Mouse (Mus musculus) forebrain, embryonic 10.5 days (tissue): Measurements from ENCODE around the gene Npas2. TPM values are rescaled to one million over a fixed set of nuclear protein-coding genes. Genes with fewer than 3 reads are reported as not detected.

Experiments
- DNase-seq: peaks from one replicate; pipeline ENCODE4 v3.0.0-alpha.2; 2017; ENCODE audit warnings: low spot score; ENCODE audit errors: extremely low spot score
- H3K27ac ChIP-seq: fragments of 300-500 bp; sonication (generic); 2 replicates; pipeline ENCODE4 v1.5.1; 2016; ENCODE audit warnings: mild to moderate bottlenecking
- H3K27me3 ChIP-seq: fragments of 300-500 bp; sonication (generic); 2 replicates; pipeline ENCODE4 v1.6.1; 2016; ENCODE audit warnings: mild to moderate bottlenecking; ENCODE audit not compliant: poor library complexity, severe bottlenecking
- H3K36me3 ChIP-seq: fragments of 300-500 bp; sonication (generic); replicated peaks from 2 replicates; pipeline ENCODE4 v1.6.1; 2016; ENCODE audit warnings: mild to moderate bottlenecking, moderate library complexity
- H3K4me1 ChIP-seq: fragments of 300-500 bp; sonication (generic); 2 replicates; pipeline ENCODE4 v1.6.1; 2016
- H3K4me3 ChIP-seq: fragments of 300-500 bp; sonication (generic); 2 replicates; pipeline ENCODE4 v1.5.1; 2016; ENCODE audit warnings: mild to moderate bottlenecking, moderate library complexity
- H3K9me3 ChIP-seq: fragments of 300-500 bp; sonication (generic); 2 replicates; pipeline ENCODE4 v1.6.1; 2016; ENCODE audit warnings: mild to moderate bottlenecking, moderate library complexity
- WGBS: fragments of 180-500 bp; shearing (Covaris S2); methylation state at CpG from one replicate; pipeline ENCODE4 v1.1.7; 2016; 5-methylcytosine and 5-hydroxymethylcytosine counted together
- microRNA-seq: library from miRNA; unstranded; fragments of <30 nt; microRNA quantifications from one replicate; pipeline ENCODE4, GENCODE M21; 2017
- polyA plus RNA-seq: library from polyadenylated mRNA; unstranded; fragments of >200 nt; fragmentation: Nextera tagmentation; extraction: Ambion mirVana; gene quantifications from 2 replicates; pipeline ENCODE4 v1.2.1, GENCODE M21; 2016

The Npas2 gene
- polyA plus RNA-seq, 1 experiment from 2014 or later, result not detected

DNA sequence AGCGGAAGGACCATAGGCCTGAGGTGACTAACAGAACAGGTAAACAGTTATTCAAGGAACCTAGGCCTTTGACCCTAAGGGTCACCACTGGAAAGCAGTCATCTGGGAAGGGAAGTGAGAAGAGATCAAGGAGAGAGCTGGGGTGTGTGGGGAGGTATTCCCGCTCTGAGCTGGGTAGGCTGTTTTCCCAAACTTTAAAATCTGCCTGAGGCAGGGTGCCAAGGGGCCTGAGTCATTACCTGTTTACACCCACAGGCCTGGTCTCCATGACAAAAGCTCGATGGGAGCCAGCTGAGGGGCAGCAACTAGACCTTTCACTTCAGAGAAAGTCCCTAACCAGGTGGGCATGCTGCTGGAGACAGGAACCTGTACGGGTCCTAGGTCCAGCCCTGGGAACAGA is 205.7 kb downstream of the Npas2 start:
- Histone ChIP-seq H3K27me3 (no peaks in the 10 kb centered on the region), H3K4me3 (no peak overlapping the region), H3K36me3 (peaks cover 11% of the 10 kb centered on the region), H3K9me3 (peaks cover 4% of the 10 kb centered on the region; the same call in 1 of the 2 replicates), H3K4me1 (no peaks in the 10 kb centered on the region), H3K27ac (no peak overlapping the region)
- DNase-seq, result no peak
- 75% methylated on average over 4 of the region's 4 CpGs for WGBS

- Histone ChIP-seq H3K9me3 (peaks cover 4% of the 10 kb centered on the region; the same call in 1 of the 2 replicates), H3K4me1 (no peaks in the 10 kb centered on the region), H3K27ac (no peak overlapping the region), H3K36me3 (peaks cover 11% of the 10 kb centered on the region), H3K27me3 (no peaks in the 10 kb centered on the region), H3K4me3 (no peak overlapping the region)
- no peak for DNase-seq
- 92% methylated on average over 3 of the region's 3 CpGs for WGBS
Measured at GRCm38 (mm10) chr1:39400173-39400572, 206.6 kb downstream of the Npas2 start.

DNA sequence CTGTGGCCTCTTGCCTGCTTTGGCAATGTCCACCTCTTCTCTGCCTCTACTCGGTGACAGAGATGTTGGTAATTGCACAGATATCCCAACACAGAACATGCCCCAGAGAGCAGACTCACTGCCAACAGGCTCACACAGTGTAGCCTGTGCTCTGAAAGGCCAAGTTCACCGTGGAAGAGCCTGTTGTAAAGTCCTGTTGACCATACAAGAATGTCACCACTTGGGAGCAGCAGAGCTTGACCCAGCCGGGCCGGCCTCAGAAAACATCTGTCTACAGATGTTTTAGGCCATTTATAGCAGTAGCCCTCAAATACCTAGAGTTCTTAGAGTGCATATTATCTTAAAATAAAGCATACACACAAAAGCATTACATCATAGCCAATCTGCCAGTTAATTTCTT is 213.6 kb downstream of the Npas2 start:
- Histone ChIP-seq H3K4me1 (peaks cover 10% of the 10 kb centered on the region), H3K36me3 (no peaks in the 10 kb centered on the region), H3K4me3 (no peak overlapping the region), H3K27ac (no peak overlapping the region), H3K27me3 (no peaks in the 10 kb centered on the region), H3K9me3 (no peaks in the 10 kb centered on the region)
- DNase-seq, result no peak
- 90% methylated on average over 4 of the region's 4 CpGs for WGBS

- H3K4me1 ChIP-seq, result peaks cover 10% of the 10 kb centered on the region
- no peak overlapping the region for H3K27ac ChIP-seq
- no peak overlapping the region for H3K4me3 ChIP-seq
- no peaks in the 10 kb centered on the region for H3K27me3 ChIP-seq
- no peak for DNase-seq
- no peaks in the 10 kb centered on the region for H3K36me3 ChIP-seq
- H3K9me3 ChIP-seq, result no peaks in the 10 kb centered on the region
- 87% methylated on average over 6 of the region's 6 CpGs for WGBS
Measured at GRCm38 (mm10) chr1:39408123-39408522, 214.6 kb downstream of the Npas2 start.

DNA sequence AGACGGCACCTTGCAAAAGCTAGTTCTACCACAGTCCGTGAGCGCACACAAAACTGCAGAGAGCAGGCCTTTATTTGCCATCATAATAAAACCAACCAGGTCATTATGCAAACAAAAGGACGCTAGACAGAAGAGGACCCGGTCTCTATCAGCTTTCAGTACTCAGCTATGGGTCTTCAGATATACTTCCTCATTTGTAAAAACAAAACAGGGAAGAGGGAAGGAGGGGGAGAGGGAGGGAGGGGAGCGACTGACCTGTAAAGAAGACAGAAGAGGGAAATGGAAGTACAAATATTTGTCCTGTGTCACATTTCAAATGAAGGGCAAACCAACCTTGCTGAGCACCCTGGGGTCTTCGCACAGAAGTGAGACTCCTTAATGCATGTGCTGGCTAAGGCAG is 215.1 kb downstream of the Npas2 start:
- Histone ChIP-seq H3K4me1 (peaks cover 10% of the 10 kb centered on the region), H3K27me3 (no peaks in the 10 kb centered on the region), H3K4me3 (no peak overlapping the region), H3K9me3 (no peaks in the 10 kb centered on the region), H3K36me3 (no peaks in the 10 kb centered on the region), H3K27ac (no peak overlapping the region)
- WGBS, result 84% methylated on average over 7 of the region's 7 CpGs
- DNase-seq, result no peak

GRCm38 (mm10) chr1:39410085-39410821 is 216.7 kb downstream of the Npas2 start:
- Histone ChIP-seq H3K9me3 (peaks cover 3% of the 10 kb centered on the region; the same call in 1 of the 2 replicates), H3K4me1 (peaks cover 10% of the 10 kb centered on the region), H3K27ac (no peak overlapping the region), H3K36me3 (no peaks in the 10 kb centered on the region), H3K4me3 (no peak overlapping the region), H3K27me3 (no peaks in the 10 kb centered on the region)
- DNase-seq, result no peak
- WGBS, result 88% methylated on average over 19 of the region's 19 CpGs

Small RNA genes within 50 kb of the gene (microRNA-seq; reads per million reads assigned to microRNA genes)
- gene Mir6349, result not detected

Other genes with a start within 250 kb of the Npas2 start
- 161 TPM in 2 replicates for gene Pdcl3, start 208.1 kb upstream of the Npas2 start, polyA plus RNA-seq
- gene Rpl31, start 174.1 kb downstream of the Npas2 start, polyA plus RNA-seq, result 491 and 499 TPM in 2 replicates